Mouse (Mus musculus): Measurements from ENCODE around the gene Tmem229a.

The Tmem229a gene

GRCm38 (mm10) chr6:24955946-24956585, at the start of gene Tmem229a:
TSS of gene Tmem229a (minus strand) at chr6:24956297.
- in situ Hi-C loops (cut with MboI), result no loop called here

DNA sequence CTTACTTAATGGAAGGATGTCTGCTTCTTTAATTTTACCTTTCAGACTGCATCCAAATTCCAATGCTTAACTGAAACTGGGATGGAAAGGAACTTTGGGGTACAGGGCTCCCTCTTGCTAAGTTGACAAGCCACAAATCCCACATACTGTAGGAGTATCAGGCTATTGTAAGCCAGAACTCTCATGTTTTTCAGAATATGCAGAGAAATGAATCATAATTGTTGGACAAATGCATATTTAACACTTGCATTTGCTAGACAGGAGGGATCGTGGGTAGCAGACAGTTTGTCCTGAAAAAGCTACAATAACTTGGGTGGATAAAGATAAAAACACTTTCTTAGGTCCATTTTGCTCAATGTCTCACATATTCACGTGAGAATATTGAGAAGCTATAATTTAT, 37.7 kb upstream of the Tmem229a start:
- in situ Hi-C loops (cut with MboI), result no loop called here

- in situ Hi-C loops (cut with MboI), result no loop called here
Observed at GRCm38 (mm10) chr6:24989836-24990235, 33.7 kb upstream of the Tmem229a start.

GRCm38 (mm10) chr6:24976176-24976575, 20.1 kb upstream of the Tmem229a start:
- in situ Hi-C loops (cut with MboI), result no loop called here

DNA sequence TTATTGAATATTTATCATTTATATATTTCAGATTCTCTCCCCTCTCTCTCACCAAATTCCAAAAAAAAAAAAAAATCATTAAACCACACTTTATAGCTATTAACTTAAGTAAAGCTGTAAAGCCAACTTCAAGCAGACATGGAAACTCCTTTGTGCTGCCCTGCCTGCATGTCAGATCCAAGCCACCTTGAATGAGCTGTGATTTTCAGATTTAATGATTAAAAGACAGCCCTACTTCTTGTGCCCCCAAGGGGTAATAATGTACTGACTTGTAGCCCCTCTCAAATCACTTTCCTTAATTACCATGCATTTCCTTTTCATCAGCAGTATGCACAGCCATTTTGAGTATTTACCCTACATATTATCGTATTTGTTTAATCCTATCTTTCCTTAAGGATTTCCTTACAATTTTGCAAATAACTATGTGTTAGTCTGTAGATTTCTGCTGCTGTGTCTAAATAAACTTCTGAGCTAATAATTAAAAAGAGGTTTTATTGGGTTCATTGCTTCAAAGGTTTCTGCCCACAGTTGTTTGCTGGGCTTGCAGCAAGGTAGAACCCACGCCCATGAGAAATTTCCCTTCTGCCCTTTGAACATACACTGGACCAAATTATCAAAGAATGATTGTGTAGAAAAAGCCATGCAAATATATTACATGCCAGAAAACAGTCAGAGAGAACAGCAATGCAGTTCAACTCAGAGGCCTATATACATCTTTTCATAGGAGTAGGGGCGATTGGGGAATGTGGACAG, 12.6 kb upstream of the Tmem229a start:
- in situ Hi-C loops (cut with MboI), result no loop called here

DNA sequence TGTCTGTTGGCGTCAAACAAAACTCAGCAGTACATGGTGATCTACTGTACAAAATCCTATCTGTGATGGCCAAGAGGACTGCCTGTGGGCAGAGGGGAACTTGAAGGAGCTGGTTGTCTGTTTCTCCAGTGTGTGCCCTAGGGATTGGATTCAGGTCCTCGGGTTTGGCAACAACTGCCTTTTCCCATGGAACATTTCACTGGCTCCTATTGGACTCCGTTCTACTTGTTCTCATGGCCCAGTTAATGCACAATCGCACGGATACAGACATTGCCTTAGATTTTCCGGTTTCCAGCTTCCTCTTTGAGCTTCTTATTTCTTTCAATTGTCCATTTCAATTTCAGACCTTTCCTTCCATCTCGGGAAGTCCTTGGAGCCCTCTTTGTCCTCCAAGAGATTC, 11.6 kb upstream of the Tmem229a start:
- in situ Hi-C loops (cut with MboI), result no loop called here

DNA sequence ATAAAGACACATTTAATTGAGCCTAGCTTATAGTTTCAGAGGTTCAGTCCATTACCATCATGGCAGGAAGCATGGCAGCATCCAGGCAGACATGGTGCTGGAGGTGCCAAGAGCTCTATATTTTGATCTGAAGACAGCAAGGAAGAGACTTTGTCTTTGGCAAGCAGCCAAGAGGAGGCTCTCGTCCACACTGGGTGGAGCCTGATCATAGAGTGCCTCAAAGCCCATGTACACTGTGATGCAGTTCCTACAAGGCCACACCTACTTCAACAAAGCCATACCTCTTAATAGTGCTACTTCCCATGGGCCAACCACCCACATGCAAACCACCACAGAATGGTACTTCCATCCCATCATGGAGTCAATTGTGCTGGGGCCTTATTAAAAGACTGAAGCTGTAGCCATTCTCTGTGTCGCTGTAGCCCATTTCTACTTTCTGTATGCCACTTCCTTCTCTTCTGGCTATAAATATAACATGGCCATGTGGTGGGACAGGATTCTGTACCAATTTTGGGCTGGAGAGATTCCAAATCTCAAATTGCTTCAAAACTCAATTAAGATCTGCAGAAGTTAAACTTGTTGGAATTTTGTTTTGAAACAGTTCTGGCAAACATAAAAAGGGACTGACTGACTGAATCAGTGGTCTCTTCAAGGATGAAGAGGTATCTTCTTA, 10.0 kb upstream of the Tmem229a start:
- in situ Hi-C loops (cut with MboI), result no loop called here

- in situ Hi-C loops (cut with MboI), result no loop called here
Observed at GRCm38 (mm10) chr6:24963754-24964153, 7.7 kb upstream of the Tmem229a start.

DNA sequence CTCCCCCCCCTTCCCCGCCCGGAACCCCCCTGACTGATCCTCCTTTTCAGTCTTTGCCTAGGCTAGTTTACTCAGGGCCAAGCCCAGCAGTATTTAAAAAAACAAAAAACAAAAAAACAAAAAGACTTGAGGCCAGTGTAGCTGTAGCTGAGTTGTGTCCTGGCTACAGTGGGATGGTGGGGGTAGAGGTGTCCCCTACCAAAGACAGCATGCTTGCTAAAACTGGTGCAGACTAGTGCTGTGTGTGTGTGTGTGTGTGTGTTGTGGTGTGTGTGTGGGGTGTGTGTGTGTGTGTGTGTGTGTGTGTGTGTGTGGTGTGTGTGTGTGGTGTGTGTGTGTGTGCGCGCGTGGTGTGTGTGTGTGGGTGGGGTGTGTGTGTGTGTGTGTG, 483 bp upstream of the Tmem229a start:
- in situ Hi-C loops (cut with MboI), result no loop called here

DNA sequence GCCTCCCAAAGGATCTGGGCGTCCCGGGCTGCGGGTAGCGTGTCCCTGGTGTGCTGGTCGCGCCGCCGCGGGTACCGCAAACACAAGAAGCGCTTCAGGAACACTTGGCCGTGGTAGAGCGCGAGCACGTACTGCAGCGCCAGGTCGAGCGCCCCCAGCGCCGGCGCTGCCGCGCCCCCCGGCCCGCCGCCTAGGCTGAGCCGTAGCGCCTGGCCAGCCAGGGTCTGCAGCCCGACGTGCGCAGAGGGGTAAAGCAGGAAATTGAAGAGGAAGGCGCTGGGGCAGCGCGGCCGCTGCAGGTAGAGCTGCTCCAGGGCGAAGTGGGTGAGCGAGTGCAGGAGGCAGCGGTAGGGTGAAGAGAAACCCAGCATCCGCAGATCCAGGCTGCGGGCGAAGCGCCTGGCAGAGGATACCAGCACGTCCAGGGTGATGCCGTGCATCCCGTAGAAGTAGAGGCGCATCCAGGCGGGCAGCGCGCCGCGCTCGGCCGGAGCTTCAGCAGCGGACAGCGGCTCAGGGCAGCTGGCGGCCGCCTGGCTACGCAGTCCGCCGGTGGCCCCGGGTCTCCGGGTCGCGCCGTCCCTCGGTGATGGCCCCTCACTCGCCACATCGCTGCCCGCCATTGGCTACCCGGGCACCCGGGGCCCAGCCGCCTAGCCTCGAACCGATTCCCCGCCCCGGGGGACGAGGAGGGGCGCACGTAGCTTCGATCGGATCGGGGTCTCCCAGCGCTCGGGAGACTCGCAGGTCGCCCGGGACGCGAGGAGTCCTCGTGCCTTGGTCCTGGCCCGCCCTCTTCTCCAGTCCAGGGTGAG, 759 bp downstream of the Tmem229a start:
- in situ Hi-C loops (cut with MboI), result no loop called here

DNA sequence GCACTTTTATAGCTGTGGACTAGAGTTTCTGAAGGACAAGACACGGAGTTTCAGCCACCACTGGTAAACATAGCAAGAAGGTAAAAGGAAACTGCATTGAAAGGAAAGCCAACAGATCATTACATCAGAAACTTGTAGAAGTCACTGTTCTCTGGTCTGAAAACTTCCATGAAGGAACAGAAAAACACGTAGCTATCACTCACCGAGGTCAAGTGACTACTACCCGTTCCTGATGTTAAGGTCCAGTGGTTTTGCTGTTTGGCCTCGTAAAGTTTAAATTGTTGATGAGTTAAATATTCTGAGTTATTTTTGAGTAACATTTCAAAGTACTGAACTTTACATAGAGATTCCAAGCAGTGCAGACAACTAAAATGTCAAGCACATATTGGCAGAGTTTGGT, 2.0 kb downstream of the Tmem229a start:
- in situ Hi-C loops (cut with MboI), result no loop called here

GRCm38 (mm10) chr6:24952341-24952740, 3.8 kb downstream of the Tmem229a start:
- in situ Hi-C loops (cut with MboI), result no loop called here

GRCm38 (mm10) chr6:24950669-24951068, 5.4 kb downstream of the Tmem229a start:
- in situ Hi-C loops (cut with MboI), result no loop called here

GRCm38 (mm10) chr6:24925076-24925785, 30.9 kb downstream of the Tmem229a start:
- in situ Hi-C loops (cut with MboI), result no loop called here

GRCm38 (mm10) chr6:24913591-24913990, 42.5 kb downstream of the Tmem229a start:
- in situ Hi-C loops (cut with MboI), result no loop called here

- in situ Hi-C loops (cut with MboI), result no loop called here
Observed at GRCm38 (mm10) chr6:24910728-24911105, 45.4 kb downstream of the Tmem229a start.

DNA sequence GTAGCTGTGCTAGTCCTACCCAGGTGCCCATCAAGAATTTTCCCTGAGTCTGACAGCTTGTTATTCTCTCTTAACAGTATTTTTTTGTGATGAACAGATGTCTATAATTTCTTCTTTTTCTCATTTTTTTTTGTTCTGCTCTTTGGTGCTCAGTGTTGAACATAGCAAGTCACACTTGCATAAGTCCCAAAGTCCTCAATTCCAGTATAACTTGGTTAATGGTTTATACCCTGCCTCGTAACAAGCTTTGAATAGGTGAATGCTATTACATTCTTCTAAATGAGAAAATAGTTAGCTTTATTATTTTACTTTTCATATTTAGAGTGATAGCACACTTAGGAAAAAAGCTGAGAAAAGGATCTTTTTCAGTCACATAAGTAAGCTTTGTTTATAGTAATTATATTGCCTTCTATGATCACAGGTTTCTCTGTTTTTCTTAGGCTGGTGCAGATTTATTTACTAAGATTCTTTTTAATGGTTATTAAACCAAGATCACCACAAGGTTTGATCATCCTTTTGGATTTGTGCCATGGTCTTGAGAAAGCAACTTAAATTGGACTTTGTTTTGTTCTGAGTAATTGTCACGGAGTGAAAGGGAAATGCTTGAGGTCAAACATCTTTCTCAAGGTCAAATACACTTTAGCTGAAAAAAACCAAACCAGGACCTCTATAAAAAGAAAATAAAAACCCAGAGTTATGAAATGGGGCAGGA, 45.9 kb downstream of the Tmem229a start:
- in situ Hi-C loops (cut with MboI), result no loop called here

GRCm38 (mm10) chr6:24907824-24908223, 48.3 kb downstream of the Tmem229a start:
- in situ Hi-C loops (cut with MboI), result no loop called here

DNA sequence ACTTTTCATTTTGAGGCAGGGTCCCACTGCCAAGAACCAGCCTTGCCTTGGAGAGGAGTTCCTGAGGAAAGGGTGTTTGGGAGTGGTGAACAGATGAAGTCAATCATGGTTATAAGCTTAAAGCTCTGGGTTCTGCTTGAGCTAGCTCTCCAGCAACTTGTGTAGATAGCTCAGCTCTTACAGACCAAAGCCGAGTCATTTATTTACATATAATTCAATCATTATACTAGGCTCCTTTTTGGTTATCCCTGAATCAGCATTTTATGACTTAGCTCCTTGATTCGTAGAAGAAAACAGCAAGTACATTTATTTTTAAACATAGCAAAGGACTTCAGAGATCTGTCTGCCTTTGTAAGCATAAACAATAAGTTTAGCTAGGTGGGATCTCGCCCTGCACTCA, 51.0 kb downstream of the Tmem229a start:
- in situ Hi-C loops (cut with MboI), result no loop called here

Measured in mature B cell (primary cell).